Mouse (Mus musculus): Measurements from ENCODE around the gene Ccdc73.

DNA sequence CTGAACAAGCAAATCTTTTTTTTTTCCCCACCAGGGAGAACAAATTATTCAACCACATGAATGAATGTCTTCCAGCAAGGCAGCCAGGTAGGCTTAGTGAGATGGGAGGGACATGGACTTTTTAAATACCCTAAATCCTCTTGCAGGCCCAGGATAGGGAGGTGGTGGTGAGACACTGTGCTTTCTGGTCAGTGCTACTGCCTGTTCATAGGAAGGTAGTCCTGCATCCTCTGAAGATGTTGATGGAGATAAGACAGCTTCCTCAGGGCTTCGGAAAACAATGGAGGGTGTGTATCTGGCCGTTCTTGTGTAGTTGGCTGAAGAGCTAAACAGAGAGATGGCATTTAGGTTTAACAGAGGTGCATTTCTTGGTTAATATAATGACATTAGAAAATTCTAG lies 35.1 kb upstream of the Ccdc73 start:
- TF ChIP-seq POLR2A (IDR thresholded peaks at IDR 0.05; ENCODE audit: control insufficient read depth, low read depth, low read length) (no peak), CTCF (IDR thresholded peaks at IDR 0.05; ENCODE audit: control insufficient read depth, insufficient read depth, insufficient replicate concordance, low read depth, low read length) (no peak)

All from testis, adult 2 months (tissue).